Mouse (Mus musculus) layer of hippocampus, adult 9-10 months (tissue): Measurements from ENCODE around the gene 1700069L16Rik.

ENCODE experiments used
- DNase-seq: peaks from one replicate; pipeline ENCODE4 v3.0.0; 2022; ENCODE audit warnings: low spot score

The 1700069L16Rik gene

DNA sequence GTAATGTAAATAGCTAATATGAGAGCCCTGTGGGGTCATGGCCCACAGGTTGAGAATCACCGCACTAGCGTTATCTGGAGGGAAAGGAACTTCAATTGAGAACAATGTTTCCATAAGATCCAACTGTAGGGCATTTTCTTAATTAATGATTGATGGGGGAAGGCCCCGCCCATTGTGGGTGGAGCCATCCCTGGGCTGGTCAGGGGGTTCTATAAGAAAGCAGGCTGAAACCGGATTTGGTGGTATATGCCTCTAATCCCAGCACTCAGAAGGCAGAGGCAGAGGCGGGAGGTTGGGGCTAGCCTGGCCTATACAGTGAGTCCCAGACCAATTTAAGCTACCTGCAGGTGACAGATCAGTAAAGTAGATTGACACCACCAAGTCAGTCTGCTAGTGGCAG is 9.8 kb upstream of the 1700069L16Rik start:
- no peak for DNase-seq

DNA sequence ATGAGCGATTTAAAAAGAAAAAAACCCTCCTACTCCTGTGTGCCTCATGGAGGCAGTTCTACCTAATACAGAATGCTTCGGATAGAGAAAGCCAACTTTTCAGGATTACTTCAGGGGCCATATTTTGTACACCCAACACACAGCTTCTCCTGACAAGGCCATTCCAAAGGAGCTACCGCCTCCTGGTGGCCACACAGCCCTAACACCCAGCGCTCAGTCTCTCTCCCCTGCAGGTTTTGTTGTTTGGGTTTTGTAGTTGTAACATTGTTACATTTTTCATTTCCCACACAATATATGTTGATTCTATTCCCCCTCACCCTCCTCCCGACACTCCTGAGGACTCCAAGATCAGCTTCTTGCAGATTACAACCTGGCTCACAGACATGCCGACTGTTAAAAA is 7.6 kb upstream of the 1700069L16Rik start:
- DNase-seq, result no peak

DNA sequence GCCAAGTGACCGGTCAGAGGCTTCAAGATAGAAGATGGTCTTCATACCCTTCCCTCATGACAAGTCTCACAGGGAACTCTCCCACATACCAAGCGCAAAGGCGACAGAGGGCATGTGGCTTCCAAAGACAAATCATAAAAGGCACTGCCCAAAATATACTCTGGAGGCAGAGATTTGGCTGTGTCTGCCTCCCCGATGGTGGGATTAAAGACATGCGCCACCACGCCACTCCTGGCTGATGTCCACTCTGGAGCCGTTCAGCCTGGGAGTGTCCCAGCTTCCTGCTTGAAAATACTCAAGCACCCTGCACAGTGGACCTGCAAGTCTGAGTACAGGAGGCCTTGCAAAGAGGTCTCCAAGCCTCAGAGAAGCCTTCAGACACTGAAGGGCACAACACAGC is 6.6 kb upstream of the 1700069L16Rik start:
- no peak for DNase-seq

DNA sequence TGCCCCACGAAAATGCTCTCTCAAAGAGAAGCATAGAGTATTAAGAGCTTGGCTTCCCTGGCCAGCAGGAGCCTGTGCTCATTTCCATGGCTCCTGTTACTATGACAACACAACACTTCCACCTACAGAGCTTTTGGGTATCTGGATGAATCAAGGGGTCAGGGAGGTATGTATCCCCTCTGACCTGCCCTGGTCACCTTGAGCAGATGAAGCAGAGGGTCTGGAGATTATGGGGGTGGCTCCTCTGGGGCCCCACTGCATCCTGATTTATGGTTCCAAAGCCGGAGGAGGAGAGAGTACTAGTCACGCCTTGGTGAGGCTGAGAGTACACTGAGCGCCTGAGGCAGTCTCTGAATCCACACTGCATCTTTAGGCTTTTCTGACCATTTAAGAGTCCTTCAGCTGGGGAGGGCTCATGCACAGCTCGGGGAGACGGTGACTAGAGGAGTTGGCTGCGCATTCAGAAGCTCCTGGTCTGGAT is 6.1 kb upstream of the 1700069L16Rik start:
- DNase-seq, result no peak

DNA sequence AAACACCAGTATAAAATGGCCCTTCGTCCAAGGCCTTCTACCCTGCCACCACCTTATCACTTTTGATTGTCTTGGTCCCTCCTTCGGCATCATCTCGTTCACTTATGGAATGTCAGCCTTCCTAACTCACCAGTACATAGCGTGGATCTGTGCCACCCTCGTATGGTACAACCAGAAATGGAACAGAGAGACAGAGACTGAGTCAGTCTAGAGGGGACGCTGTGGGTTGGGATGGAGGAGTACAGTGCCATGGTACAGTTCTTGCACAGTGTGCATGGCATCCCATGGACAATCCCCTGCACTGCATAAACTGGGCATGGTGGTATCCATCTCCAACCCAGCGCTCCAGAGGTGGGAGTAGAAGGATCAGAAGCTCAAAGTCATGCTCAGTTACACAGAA is 4.1 kb upstream of the 1700069L16Rik start:
- no peak for DNase-seq

DNA sequence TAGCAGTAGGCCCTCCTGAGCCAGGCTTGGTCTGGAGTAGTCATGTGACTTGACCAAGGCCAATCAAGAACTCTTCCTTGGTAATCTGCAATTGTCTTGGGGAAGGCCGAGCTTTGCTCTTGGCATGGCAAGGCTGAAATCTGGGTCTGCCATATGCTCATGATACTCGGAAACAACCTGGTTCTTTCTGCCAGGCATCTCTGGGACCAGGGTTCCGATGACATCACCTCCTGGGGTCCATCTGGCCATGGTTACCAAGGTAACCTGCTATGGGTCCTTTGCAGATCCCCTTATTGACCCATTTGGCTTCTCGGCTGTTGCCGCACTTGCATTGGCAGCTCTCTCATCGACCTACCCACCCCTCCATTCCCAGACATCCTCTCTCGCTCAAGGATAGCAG is 3.4 kb upstream of the 1700069L16Rik start:
- no peak for DNase-seq

DNA sequence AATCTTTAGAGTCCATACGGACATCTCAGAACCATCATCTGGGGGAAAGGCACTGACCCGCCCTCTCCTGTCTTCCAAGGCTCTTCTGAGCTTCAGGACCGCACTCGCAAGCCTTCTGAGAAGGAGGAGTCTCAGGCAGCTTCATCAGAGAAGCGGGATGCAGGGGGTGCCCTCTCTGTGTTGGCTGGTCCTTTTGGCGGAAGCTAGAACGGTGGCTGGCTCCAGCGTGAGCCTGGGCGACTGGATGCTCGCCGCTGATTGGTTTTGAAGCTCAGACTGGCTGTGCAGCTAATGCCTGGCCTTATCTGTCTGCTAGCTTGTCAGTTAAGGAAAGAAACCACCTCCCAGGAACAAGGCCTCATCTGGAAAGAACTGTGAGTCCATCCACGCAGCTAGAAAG is 2.7 kb upstream of the 1700069L16Rik start:
- DNase-seq, result no peak

DNA sequence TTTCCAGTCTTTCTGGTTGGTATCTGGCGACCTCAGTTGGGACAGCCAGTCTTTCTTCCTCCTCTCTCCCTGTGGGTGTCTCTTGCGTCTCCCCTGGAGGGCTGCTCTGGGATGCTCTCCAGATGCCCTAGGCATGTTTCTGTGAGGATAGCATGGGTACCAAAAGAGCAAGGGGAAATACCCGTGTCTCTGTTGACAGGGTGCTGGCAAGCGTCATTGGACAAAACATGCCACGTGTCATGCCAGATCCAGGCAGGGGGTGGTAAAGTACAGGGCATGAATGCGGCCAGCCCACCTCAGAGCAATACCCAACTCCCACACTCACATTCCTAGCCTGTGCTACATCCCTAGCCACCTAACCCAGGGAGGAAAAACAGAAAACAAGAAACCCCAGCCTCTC is 2.0 kb upstream of the 1700069L16Rik start:
- no peak for DNase-seq

DNA sequence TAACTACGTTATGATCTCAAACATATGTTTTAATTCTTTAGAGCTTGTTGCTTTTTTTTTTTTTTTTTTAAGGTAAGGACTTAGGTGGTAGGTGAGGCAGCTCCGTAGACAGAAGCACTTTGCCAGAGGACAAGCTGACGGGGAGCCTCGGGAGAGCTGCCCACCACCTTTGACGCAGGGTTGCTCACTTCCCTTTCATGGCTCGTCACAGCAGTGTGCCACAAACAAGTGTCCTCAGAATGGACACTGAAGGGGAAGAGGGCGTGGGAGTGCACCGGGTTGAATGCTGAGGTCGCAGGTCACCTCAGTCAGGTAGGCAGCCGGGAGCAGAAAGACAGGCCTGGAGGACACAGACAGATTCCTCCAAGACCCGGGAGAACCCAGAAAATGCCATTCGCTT is 845 bp upstream of the 1700069L16Rik start:
- no peak for DNase-seq

DNA sequence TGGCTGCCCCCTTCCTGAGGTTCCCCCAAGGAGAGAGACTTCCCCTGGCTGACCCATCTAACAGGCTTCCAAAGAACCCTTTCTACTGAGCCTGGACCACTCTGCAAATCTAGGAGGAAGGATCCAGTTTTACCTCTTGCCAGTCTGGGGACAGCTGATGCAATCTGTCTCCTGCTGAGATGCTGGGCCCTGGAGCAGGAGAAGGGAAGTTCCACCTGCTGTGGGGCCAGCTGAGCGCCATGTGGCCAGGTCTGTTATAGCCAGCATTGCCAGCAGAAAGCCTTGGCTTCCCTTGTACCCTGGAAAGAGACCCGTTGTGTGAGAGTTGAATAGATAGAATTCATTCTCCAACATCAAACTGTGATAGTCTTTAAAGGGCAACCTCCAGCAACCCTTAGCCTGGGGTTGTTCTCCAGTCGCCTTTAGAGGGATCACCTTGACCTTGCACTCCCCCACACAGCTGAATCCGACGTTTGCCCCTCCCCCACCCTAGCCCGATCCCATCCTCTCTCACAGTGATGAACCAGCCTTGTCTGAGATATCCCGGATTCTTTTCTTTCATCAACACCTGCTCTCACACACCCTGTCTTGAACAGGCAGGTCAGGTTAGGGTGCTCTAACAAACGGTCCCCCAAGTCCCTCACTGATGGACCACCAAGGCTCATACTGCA is 870 bp downstream of the 1700069L16Rik start:
- no peak for DNase-seq

DNA sequence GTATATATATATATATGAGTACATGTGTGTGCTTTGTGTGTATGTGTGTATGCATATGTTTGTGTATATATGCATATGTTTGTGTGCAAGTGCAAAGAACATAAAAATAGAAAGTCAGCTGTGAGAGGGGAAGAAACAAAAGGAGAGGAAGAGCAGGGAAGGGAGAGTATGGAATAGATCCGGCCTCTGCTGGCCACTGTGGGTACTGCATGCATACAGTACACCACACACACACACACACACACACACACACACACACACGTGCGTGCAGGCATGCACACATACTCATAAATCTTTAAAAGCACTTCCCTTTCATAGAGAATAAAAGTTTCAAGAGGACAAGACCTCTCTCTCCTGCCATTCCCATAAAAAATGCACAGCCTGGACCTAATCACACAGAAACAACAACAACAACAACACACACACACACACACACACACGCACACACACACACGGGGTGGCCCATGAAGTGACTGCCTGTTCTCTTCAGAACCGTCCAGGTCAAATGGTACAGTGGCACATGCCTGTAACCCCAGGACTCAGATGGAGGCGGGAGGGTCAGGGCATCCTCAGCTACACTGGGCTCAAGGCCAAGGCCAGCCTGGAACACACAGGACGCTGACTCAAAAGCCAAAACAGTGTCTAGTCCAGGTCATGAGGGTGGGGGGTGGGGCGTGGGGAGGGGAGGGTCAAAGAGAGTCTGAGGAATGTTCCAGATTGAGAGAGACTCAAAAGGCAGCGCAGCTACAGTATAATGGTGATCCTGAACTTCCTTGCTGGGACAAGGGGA is 2.2 kb downstream of the 1700069L16Rik start:
- no peak for DNase-seq

DNA sequence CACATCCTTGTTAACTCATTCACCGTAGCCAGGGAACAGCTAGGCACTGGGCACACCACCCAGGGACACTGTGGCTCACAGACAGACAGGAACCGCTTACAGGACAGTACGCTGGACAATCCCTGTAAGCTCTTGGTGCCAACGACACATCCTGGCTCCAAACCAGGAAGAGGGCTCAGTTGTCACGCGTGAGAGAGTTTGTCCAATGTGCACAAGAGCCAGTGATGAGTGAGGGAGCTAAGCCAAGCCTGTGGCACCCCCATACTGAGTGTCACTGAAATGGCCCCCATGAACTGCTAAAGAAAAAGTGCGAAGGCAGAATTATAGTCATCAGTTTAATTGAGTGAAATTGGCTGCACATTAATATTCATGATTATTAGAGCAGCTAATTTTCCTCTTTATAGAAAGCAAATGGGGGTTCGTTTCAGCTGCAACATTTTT is 5.3 kb downstream of the 1700069L16Rik start:
- no peak for DNase-seq

DNA sequence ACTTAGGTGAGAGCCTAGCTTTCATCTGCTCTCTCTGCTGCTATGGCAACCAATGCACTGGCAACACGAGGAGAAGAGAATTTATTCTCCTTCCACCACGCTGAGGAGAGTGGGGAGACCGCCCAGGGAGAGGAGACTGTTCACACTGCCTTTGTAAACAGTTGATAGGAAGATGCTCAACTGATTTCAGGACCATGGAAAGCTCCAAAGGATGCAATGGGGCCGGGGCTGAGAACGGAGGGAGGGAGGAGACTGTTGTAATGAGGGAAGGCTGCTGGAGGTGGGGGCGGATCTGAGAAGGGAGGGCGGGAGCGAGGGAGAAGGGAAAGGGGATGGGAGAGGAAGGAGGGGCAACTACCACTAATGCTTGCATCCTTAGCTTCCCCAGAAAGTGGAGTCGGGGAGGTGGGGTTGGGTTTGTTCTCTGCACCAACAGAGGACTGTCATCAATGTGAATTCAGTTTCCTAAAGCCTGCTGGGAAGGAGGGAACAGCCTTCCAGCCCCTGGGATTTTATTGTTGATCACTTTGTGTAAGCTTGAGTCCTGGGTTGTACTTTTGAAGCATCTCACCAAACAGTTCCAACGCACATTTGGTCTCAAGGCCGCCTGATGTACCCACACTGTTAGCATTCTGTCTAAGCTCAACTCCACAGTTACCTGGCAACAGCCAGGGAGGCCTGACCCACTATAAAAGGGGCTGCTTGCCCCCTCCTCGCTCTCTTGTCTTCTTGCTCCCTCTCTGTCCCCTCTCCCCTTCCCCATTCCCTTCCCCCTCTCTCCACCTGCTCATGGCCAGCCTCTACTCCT is 7.8 kb downstream of the 1700069L16Rik start:
- DNase-seq, result no peak

DNA sequence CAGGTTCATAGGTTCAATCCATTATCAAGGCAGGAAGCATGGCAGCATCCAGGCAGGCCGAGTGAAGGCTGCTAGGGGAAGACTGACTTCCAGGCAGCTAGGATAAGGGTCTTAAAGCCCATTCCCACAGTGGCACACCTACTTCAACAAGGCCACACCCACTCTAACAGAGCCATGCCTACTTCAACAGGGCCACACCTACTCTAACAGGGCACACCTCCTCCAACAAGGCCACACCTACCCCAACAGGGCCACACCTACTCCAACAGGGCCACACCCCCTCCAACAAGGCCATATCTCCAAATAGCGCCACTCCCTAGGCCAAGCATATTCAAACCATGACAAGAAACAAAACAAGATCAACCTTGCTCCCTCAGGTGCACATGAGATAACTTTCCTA is 11.7 kb downstream of the 1700069L16Rik start:
- DNase-seq, result no peak

DNA sequence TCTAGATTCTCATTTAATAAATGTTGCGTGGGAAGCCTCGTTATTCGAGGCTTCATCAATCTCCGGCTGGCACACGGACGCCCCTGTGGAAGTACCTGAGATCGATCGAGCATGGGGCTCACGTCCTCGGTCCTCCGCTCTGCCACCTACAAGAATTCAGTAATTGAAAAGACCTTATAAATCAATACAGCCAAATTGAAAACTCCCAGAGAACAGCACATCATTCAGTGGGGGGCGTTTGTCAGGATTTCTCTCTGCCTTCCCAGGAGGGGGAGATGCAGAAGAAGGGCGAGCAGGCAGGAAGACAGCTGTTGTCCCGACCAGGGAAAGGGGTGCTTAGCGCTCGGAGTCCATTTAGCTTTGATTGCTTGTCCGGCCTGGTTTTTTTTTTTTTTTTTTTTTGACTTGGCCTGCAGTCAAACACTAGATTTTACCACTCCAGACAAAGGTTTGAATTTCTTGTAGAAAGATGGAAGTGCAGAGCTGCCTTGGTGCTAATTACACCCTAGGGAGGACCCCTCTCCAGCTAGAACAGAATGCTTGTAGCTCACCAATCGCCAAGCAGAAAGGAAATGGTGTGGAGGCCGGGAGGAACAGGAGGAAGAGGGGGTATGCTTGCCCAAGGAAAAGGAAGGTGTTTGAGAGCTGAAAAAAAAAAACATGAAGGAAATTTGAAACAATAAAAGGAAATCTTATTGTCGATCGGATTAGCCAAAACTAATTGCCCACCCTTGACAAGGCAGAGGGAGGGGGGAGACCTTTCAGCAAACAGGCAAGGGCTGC is 20.6 kb downstream of the 1700069L16Rik start:
- DNase-seq, result no peak

DNA sequence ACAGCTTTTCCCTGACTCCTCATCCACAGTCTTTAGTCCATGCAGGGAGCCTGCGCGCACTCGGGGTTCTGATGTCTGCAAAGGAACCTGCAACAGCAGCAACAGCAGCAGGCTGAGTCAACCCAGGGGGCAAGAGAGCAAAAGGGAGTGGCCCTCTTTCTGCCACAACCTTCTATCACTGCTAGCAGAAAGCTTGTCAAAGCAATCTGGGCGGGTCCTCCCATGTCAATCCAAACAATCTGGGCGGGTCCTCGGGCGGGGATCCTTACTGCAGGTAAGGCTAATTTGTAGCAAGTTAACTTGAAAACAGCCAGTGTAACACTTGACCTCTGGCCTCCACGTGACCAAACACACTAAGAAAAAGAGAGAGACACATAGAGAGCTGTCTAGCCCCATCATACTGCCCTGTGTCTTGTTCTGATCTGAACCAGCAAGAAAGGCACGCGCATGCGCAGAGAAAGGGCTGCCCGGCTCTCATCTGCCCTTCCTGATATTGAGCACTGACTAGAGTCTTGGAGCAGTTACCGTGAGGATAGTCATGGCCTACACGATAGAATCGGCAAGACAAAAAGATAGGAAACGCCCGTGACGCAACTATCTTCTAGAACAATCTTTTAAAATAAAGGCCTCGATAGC is 24.1 kb downstream of the 1700069L16Rik start:
- DNase-seq, result no peak

DNA sequence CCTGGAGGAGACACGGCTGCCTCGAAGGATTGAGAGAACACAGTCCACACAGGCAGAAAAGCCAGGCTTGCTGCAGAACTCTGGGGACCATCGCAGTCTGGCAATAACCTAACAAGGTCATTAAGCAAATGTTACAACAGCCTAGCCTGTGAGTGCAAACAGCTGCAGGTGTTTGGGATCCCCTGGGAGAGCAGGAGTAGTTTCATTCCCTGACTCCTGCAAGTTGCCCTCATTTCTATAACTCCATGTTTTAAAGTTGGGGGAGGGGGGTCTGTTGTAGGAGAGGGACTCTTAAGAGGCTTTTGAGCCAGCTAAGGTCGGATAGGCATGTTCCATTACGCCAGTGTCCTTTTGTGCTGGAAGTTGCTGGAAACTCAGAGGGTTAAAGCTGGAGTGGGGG is 30.2 kb downstream of the 1700069L16Rik start:
- DNase-seq, result no peak

DNA sequence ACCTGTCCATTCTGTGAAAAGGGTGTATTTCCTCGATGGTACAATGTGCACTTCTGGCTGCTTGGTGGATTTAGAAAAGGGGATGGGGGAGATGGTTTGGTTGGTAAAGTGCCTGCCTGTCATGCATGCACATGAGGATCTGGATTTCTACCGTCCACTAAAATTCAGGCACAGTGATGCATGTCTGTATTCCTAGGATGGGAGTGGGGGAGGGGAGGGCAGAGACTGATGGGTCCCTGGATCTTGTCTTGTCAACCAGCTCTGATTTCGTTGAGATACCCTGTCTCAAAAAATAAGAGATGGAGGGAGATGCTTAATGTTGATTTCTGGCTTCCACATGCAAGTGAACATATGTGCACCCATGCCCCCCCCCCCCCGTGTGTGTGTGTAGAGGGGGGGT is 30.6 kb downstream of the 1700069L16Rik start:
- DNase-seq, result no peak

DNA sequence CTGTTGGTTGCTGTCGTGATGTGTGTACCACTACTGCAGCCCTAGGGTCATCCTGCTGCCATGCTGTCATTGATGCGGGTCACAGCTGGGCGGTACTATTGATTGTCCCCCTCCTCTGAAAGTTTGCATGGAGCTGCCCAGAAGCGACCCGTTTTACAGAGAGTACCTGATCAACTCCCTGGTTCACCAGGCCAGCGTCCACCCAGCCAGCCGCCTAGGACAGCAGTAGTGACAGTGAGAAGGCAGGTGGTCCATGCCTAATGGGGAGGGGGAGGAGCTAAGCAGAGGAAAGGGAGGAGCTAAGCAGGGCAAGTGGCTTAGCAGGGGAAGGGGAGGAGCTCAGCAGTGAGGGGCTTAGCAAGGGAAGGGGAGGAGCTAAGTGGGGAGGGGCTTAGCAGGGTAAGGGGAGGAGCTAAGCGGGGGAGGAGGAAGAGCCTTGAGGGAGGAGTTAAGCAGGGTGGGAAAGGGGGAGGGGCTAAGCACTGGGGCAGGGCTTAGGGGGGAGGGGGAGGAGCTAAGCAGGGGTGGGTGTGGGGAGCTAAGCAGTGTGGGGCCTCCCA is 31.3 kb downstream of the 1700069L16Rik start:
- DNase-seq, result no peak

DNA sequence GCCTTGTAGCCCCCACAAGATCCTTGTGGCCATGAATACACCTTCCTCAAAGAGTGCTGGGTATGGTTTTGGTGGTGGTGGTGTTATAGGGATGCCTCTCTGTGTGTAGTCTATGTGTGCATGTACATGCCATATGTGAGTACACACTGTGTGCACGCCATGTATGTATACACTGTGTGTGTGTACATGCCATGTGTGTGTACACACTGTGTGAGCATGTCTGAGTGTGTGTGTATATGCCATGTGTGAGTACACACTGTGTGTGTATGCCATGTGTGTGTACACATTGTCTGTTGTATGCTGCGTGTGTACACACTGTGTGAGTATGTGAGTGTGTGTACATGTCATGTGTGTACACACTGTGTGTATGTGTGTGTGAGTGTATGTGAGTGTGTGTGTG is 33.7 kb downstream of the 1700069L16Rik start:
- no peak for DNase-seq

DNA sequence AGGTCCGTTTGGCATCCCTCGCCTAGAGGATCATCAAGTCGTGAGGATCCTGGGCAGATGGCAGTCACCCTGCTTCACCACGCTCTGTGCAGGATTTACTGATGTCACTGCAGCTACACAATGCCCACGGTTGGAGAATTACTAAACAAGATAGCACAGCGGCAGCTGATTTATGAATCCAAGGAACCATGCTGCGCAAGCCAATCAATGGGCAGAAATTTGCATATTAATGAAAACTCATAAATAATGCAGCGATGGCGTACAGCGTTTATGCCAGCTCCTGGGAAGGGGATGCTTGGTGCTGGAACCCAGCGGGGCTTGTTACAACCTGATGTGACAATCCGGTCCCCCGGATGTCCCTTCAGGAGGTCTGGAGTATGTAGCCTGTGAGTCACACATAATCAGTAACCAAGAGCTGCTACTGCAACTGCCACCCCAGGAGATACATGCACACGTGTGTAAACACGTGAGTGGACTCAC is 34.5 kb downstream of the 1700069L16Rik start:
- no peak for DNase-seq
